Comparison of ENCODE assay signal across 8 mouse cellular contexts in the genomic region with DNA sequence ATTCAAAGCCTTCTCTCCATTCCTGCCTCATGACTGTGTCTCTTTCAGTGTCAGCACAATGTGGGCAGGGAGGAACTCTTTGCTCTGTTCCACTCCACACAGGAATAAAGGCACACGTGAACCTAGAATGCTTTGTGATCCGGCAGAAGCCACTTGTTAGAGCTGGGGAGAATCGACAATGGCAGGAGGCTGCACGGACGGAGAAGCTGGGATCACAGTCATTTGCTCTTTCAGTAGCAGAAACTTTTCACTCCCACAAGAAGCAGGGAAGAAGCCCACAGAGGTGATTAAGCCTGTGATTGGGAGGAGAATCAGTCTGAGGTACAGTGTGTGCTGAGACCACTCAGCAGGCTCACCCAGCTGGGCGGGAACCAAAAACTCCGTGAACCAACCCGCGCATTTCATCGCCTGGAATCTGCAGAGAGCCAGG.
A peak's percentile ranks its signal among the peaks of the same experiment; 100 is the strongest.
DNase-seq lines count a peak whose midpoint lies in the region; ATAC-seq lines count a peak whose summit lies in the region.
"Had no signal": no experiment of that assay in that cellular context is flagged by ENCODE, and none has a peak within 500 bp of the region (broad histone marks: within the 10 kb centered on the region; RNA-seq: fewer than 3 reads in every experiment).

No protein-coding gene starts in this region.

- H3K27ac ChIP-seq in lung, embryonic 15.5 days, result no peak overlapping the region
- no peak overlapping the region for H3K27ac ChIP-seq in forebrain, embryonic 14.5 days (ENCODE audit: low read depth, low read length)
- H3K27ac ChIP-seq in limb, embryonic 13.5 days, result no peak overlapping the region
- no peak overlapping the region for H3K27ac ChIP-seq in stomach, embryonic 15.5 days
- H3K27ac ChIP-seq: macrophage had no signal

- WGBS in lung, embryonic 15.5 days, result 20% methylated on average over 10 of the region's 10 CpGs
- 3% methylated on average over 10 of the region's 10 CpGs for WGBS in forebrain, embryonic 14.5 days
- 27% methylated on average over 10 of the region's 10 CpGs for WGBS in limb, embryonic 13.5 days
- 18% methylated on average over 10 of the region's 10 CpGs for WGBS in stomach, embryonic 15.5 days

- H3K4me3 ChIP-seq in lung, embryonic 15.5 days, result no peak overlapping the region
- peak overlapping the region; percentile 16; the same call in 1 of the 2 replicates for H3K4me3 ChIP-seq in forebrain, embryonic 14.5 days (ENCODE audit: low read depth, low read length)
- H3K4me3 ChIP-seq in limb, embryonic 13.5 days, result no peak overlapping the region
- no peak overlapping the region for H3K4me3 ChIP-seq in stomach, embryonic 15.5 days (replicated peaks)

- H3K36me3 ChIP-seq in lung, embryonic 15.5 days, result no peaks in the 10 kb centered on the region
- no peaks in the 10 kb centered on the region for H3K36me3 ChIP-seq in forebrain, embryonic 14.5 days (ENCODE audit: control insufficient read depth, insufficient read depth, low read length)
- H3K36me3 ChIP-seq in limb, embryonic 13.5 days, result no peaks in the 10 kb centered on the region
- no peaks in the 10 kb centered on the region for H3K36me3 ChIP-seq in stomach, embryonic 15.5 days

- H3K9ac ChIP-seq in lung, embryonic 15.5 days, result no peak overlapping the region
- peak overlapping the region; percentile 45 for H3K9ac ChIP-seq in forebrain, embryonic 14.5 days (ENCODE audit: low read length)
- H3K9ac ChIP-seq in limb, embryonic 13.5 days, result no peak overlapping the region
- H3K9ac ChIP-seq in stomach, embryonic 15.5 days, result no peak overlapping the region

- H3K27me3 ChIP-seq in lung, embryonic 15.5 days, result no peaks in the 10 kb centered on the region
- H3K27me3 ChIP-seq in forebrain, embryonic 14.5 days (replicated peaks; ENCODE audit: control insufficient read depth, insufficient read depth, low read length), result no peaks in the 10 kb centered on the region
- peaks cover 9% of the 10 kb centered on the region; the same call in 1 of the 2 replicates for H3K27me3 ChIP-seq in limb, embryonic 13.5 days
- H3K27me3 ChIP-seq in stomach, embryonic 15.5 days (replicated peaks), result no peaks in the 10 kb centered on the region

- no peak for ATAC-seq in lung, embryonic 15.5 days (ENCODE audit: borderline replicate concordance, extremely low read depth, low FRiP score, low TSS enrichment)
- peak; percentile 49; the same call in 1 of the 2 replicates for ATAC-seq in forebrain, embryonic 14.5 days
- ATAC-seq in limb, embryonic 13.5 days (ENCODE audit: low FRiP score, low read depth), result no peak
- no peak for ATAC-seq in stomach, embryonic 15.5 days (ENCODE audit: insufficient read depth, low FRiP score, low read depth)
- no peak for ATAC-seq in activated CD4-positive, CD25-positive, alpha-beta regulatory T cell, adult 4 months
- no peak for ATAC-seq in megakaryocyte, adult 5-6 weeks (ENCODE audit: poor library complexity, severe bottlenecking)

- H3K4me2 ChIP-seq in lung, embryonic 15.5 days, result 0 out of 2 replicates have a peak overlapping the region, but pooled peaks have one; percentile 3
- H3K4me2 ChIP-seq in forebrain, embryonic 14.5 days (ENCODE audit: low read length), result peak overlapping the region; percentile 52
- peak overlapping the region; percentile 47 for H3K4me2 ChIP-seq in limb, embryonic 13.5 days (replicated peaks)
- H3K4me2 ChIP-seq in stomach, embryonic 15.5 days, result peak overlapping the region; percentile 23; the same call in 1 of the 2 replicates

- no peak for DNase-seq in lung, postnatal 10 days
- peak; percentile 34 for DNase-seq in forebrain, embryonic 14.5 days (ENCODE audit: low spot score)

- no peaks in the 10 kb centered on the region for H3K9me3 ChIP-seq in lung, embryonic 15.5 days
- no peaks in the 10 kb centered on the region for H3K9me3 ChIP-seq in forebrain, embryonic 14.5 days (replicated peaks; ENCODE audit: control insufficient read depth, low read length)
- H3K9me3 ChIP-seq in limb, embryonic 13.5 days, result no peaks in the 10 kb centered on the region
- H3K9me3 ChIP-seq in stomach, embryonic 15.5 days, result no peaks in the 10 kb centered on the region

- no peaks in the 10 kb centered on the region for H3K4me1 ChIP-seq in lung, embryonic 15.5 days
- H3K4me1 ChIP-seq in forebrain, embryonic 14.5 days (ENCODE audit: control insufficient read depth, insufficient read depth, low read length), result peaks cover 8% of the 10 kb centered on the region
- H3K4me1 ChIP-seq in limb, embryonic 13.5 days, result no peaks in the 10 kb centered on the region
- H3K4me1 ChIP-seq in stomach, embryonic 15.5 days, result no peaks in the 10 kb centered on the region
